Mouse (Mus musculus) left cerebral cortex, adult 2 months (tissue): ENCODE results near the gene Pi16. TPM values are rescaled to one million over a fixed set of nuclear protein-coding genes. Genes with fewer than 3 reads are reported as not detected.

Experiments
- DNase-seq, 2 experiments: peaks; one replicate each; pipeline ENCODE4 v3.0.0; 2021 to 2022; ENCODE audit warnings: low spot score in 2 of 2, mixed read lengths in 1 of 2; ENCODE audit errors: extremely low spot score in 1 of 2
- H3K27ac ChIP-seq: fragments of 200-600 bp; 2 replicates; pipeline ENCODE4 v1.8.1; 2022
- H3K4me3 ChIP-seq: fragments of 200-600 bp; 2 replicates; pipeline ENCODE4 v1.8.1; 2022
- CTCF ChIP-seq: fragments of 200-600 bp; IDR thresholded peaks from 2 replicates; pipeline ENCODE4 v1.8.1; 2022; ENCODE audit warnings: antibody characterized with exemption, mild to moderate bottlenecking, moderate library complexity
- intact Hi-C: fragments of 180-260 bp; cut with DNase I; formaldehyde crosslinking; loops from one replicate; pipeline ENCODE4 v1.15.1; 2025
- total RNA-seq, 2 experiments: library from RNA; stranded (reverse); gene quantifications; 2 replicates each; pipeline ENCODE4 v1.2.3; 2021

Pi16 gene
- total RNA-seq, 2 experiments from 2014 or later = 1.2 to 1.4 TPM

GRCm38 (mm10) chr17:29370984-29371723 is 53.7 kb downstream of the Pi16 start:
- peak; percentile 85 to 94 for DNase-seq
- Histone ChIP-seq H3K4me3 (no peak overlapping the region), H3K27ac (no peak overlapping the region)
- TF ChIP-seq CTCF = peak; percentile 98
- intact Hi-C loops = loop anchor here (1.0 to 10.0 kb wide), 4 partner anchors 102 to 256 kb away; partner anchors contain the start of genes BC004004 and Rab44

- intact Hi-C loops = loop anchor here (10.0 kb wide), 1 partner anchor 261 kb away; the partner anchor contains the start of gene Rab44
Observed at GRCm38 (mm10) chr17:29375871-29376270, 58.4 kb downstream of the Pi16 start.

GRCm38 (mm10) chr17:29378056-29378455 is 60.6 kb downstream of the Pi16 start:
- Histone ChIP-seq H3K4me3 (no peak overlapping the region), H3K27ac (no peak overlapping the region)
- DNase-seq = no peak
- no peak for TF ChIP-seq CTCF
- intact Hi-C loops = loop anchor here (10.0 kb wide), 1 partner anchor 263 kb away; the partner anchor contains the start of gene Rab44

More at GRCm38 (mm10) chr17:29375871-29376270, 58.4 kb downstream of the Pi16 start:
- no peak overlapping the region for H3K27ac ChIP-seq
- TF ChIP-seq CTCF = no peak
- DNase-seq = no peak
- no peak overlapping the region for H3K4me3 ChIP-seq

Other genes starting within 250 kb of the Pi16 start
- 10 to 100 TPM; 40.6 to 64.4 TPM for gene Cdkn1a, start 226.7 kb upstream of the Pi16 start, total RNA-seq
- under 1 TPM in 1 of 2 experiments, not detected in 1; 0.32 TPM for gene Rab44, start 203.5 kb upstream of the Pi16 start, total RNA-seq
- gene Cpne5, start 79.5 kb upstream of the Pi16 start, total RNA-seq = 100 to 1,000 TPM; 141 to 148 TPM
- 10 to 100 TPM; 19.8 to 20.0 TPM for gene Ppil1, start 53.5 kb upstream of the Pi16 start, total RNA-seq
- 10 to 100 TPM; 78.9 to 85.0 TPM for gene BC004004, start 48.9 kb upstream of the Pi16 start, total RNA-seq
- 100 to 1,000 TPM; 537 to 552 TPM for gene Mtch1, start 30.3 kb downstream of the Pi16 start, total RNA-seq
- gene Fgd2, start 43.2 kb downstream of the Pi16 start, total RNA-seq = 1 to 10 TPM; 5.4 to 7.4 TPM
- 10 to 100 TPM in 1 of 2 experiments, 1 to 10 TPM in 1; 9.2 to 13.6 TPM for gene Pim1, start 173.1 kb downstream of the Pi16 start, total RNA-seq
- gene Gm17657, start 232.0 kb downstream of the Pi16 start, total RNA-seq = not detected
- 10 to 100 TPM; 39.7 to 40.8 TPM for gene Tbc1d22b, start 232.1 kb downstream of the Pi16 start, total RNA-seq
- not detected for gene Tmem217, start 234.7 kb downstream of the Pi16 start, total RNA-seq